Mouse (Mus musculus) liver, postnatal 0 days (tissue): Measurements from ENCODE around the gene Gm48552.

Source experiments
- CTCF ChIP-seq: sonication (generic); IDR thresholded peaks from 2 replicates; pipeline ENCODE4 v1.5.1; 2016; ENCODE audit warnings: antibody characterized with exemption, low read depth
- EP300 ChIP-seq: IDR thresholded peaks from 2 replicates; pipeline ENCODE4 v1.6.1; 2016; ENCODE audit warnings: antibody characterized with exemption, low read depth, mild to moderate bottlenecking

- TF ChIP-seq CTCF (peak; percentile 18; the same call in 1 of the 2 replicates), EP300 (no peak)
These were observed 19.0 kb downstream of the Gm48552 start for GRCm38 (mm10) chr10:81407539-81408423.
